Mouse (Mus musculus): ENCODE results near the gene Ttc6.

Ttc6 gene

DNA sequence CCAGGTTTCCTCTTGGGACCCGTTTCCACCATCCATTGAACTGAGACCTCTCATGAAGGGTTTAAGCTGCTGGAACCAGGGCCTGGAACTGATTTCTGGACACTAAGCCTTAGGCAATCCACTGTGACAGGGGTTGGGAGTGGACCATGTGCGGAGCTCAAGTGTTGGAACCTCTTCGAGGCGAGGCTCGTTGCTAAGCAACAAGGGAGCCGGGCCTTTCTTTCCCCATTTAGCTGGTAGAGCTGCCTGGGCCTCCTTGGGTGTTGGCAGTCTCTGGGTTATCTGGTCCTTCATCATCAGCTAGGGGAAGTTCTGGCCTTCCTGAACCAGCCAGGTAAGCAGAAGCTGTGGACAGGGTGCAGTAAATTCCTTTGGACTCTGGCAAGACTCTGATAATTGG lies at the start of gene Ttc6:
TSS of gene Ttc6 (plus strand) at position 205 of the 400 bp plus-strand sequence.
- no peak for DNase-seq (ENCODE audit: low read depth, low spot score)

DNA sequence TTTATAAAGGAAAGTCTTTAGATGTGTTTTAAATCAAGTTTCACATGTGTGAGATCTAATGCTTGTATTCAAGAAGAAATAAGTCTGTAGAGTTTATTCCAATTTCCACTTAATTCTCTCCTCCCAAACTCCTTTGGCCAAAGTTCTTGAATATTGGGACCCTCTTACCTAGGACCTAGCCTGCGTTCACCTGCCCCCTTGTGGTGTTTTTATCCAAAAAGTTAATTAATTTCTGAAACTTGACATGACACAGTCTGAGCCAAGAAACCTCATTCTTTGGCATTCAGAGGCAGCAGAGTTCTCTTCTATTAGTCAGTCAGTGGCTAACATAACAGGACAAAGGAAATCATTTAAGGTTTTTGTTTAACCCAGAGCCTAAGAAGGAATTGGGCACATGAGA lies 49.4 kb upstream of the Ttc6 start:
- DNase-seq (ENCODE audit: low read depth, low spot score), result no peak

DNA sequence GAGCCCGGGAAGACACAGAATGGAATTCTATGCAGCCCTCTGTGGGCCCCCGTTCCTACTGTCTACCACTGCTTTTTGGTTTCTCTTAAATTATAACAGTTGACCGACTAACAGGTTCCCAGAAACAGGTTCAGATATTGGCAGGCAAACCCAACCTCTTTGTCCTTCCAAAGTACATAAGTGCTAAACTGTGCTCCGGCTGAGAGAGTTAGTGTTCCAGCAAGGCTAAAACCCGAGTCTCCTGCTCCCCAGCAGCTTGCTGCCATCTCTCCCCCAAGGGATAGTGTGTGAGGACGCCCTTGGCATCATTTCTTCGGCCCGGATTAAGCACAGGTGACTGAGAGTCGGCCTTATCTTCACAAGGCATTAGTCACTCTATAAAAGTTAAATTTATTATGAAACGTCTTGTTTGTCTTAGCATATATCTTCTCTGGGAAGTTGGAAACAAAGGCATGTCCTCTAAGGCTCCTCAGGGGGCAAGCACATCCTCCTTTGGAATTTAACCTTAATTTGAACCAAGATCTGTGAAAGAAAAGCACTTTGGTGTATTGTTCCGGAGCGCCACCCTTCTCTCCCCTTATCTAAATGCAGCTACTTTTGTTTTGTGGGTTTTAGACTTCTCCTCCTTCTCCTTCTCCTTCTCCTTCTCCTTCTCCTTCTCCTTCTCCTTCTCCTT lies 48.1 kb upstream of the Ttc6 start:
- no peak for DNase-seq (ENCODE audit: low read depth, low spot score)

DNA sequence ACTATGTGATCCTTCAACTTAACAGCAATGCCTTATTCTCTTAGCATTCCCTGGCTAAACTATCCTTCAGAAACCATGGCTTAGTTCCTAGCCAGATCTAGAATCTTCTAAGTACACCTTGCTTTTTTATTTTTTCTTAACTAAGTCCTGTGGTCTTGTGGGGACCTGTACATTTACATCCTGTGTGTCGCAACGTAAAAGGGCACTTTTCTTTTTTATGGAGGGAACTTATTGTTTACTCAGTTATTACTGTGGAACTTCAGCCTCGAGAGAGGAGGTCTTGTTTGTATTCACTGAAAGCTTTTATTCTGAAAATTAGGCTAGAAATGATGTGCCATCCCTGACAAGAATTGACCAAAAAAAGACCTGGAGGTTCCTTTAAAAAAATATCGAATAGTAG lies 35.6 kb upstream of the Ttc6 start:
- DNase-seq (ENCODE audit: low read depth, low spot score), result no peak

GRCm38 (mm10) chr12:57530474-57530873 lies 33.4 kb upstream of the Ttc6 start:
- DNase-seq (ENCODE audit: low read depth, low spot score), result no peak

DNA sequence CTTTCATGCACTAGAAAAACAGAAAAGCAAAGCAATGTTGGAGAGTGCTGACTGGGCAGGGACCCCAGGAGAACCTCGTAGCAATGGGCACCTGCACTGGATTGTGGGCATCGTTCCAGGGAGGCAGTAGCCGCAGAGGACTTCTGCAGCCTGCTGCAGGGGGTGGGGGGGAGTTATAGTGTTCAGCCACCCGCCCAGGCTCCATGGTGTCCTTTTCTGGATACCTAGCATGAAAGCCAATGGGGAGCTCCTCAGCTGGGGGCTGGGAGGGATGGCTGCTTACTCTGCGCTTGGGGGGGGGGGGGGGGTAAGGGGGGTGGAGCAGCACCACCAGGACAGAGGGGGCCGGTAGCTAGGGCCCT lies 29.4 kb upstream of the Ttc6 start:
- DNase-seq (ENCODE audit: low read depth, low spot score), result no peak

GRCm38 (mm10) chr12:57534879-57535611 lies 28.9 kb upstream of the Ttc6 start:
- DNase-seq (ENCODE audit: low read depth, low spot score), result no peak

DNA sequence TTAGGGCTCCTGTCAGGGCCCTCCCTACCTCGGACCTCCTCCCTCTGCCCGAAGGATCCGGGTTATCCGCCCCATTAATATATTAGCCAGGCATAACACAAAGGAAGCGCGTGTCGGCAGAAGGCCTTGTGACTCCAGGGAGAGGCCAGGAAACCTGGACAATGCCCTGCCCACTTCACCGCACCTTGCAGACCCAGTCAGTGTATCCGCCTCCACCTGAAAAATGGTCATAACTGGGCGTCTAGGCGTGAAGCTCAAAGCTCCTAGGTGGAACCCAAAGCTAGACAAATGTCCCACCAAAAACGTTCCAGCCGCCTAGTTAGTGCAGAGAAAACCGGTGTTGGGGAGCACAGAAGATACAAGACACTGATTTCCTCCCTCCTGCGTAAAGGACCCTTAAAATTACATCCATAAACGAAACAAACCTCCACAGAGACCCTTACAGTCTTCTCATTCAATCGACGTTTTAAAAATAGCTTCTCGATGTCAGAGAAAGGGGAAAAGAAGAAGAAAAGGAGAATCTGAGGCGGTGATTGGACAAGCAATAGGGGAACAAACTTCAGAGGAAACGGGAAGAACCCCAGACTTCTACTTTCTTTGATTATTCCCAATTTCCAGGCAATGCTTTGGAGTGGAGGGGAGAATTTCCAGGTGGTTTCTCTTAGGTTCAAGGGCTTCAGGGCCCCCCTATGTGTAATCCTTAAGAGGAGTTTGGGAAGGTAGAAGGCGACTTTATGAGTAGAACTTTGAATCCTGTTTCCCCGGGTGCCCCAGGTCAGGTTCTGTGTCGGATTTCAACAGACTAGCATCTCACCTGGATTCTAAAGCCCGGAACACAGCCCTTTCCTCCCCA lies 27.6 kb upstream of the Ttc6 start:
- no peak for DNase-seq (ENCODE audit: low read depth, low spot score)

GRCm38 (mm10) chr12:57536909-57537670 lies 26.8 kb upstream of the Ttc6 start:
- no peak for DNase-seq (ENCODE audit: low read depth, low spot score)

DNA sequence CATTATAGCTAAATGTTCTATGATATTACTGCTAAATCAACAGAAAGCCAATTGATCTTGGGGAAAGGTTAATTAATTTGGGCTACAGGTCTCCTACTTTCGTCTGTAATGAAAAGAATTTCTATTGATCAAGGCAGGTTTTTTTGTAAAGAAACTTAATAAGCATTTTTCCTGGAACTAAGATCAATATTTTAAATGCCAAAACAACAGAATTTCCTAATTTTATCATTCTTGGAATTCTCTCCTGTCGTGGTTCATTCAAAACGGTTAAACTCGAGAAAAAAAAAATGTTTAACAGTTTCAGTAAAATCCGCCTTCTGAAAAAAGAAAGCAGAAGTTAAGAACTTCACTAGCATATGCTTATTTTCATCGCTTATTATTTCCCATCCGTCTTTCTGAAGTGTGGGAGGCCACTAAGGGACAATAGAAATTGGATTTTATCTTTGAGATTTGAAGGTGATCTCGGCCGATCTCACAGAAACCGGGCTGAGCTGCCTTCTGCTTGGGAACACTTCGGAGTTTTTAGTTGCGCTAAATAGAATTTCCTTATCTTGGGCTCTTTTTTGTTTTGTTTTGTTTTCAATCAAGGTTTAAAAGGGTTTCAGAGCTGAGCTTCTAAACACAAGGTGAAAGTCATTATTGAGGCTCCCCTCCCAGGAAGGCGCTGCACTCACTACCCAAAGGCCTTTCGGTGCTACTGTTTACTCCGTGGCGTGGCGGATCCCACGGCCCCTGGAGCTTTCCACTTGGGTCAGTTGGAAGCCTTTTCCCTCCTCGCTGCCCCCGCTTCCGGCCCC lies 25.9 kb upstream of the Ttc6 start:
- DNase-seq (ENCODE audit: low read depth, low spot score), result no peak

GRCm38 (mm10) chr12:57538588-57539550 lies 25.0 kb upstream of the Ttc6 start:
- DNase-seq (ENCODE audit: low read depth, low spot score), result no peak

DNA sequence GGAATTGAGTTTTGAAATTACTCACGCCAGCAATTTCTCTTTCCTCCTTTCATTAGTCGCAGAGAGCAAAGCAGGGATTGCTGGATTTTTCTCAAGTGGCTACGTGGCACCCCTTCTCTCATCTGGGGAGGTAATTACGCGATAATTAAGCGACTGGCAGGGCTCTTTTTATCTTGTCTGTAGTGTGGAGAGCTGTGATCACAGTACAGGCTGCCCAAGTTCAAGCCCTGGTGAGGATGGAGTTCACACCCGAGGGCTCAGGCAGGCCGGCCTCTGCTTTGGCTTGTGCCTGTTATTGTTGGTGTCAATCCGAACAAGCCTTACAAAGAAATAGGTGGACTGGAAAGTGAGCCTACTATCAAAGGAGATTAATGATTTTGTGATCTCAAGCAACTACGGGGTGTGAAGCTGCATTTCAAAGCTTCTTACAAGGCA lies 24.3 kb upstream of the Ttc6 start:
- no peak for DNase-seq (ENCODE audit: low read depth, low spot score)

GRCm38 (mm10) chr12:57541118-57541517 lies 22.8 kb upstream of the Ttc6 start:
- DNase-seq (ENCODE audit: low read depth, low spot score), result no peak

- DNase-seq (ENCODE audit: low read depth, low spot score), result no peak
Measured at GRCm38 (mm10) chr12:57541931-57542745, 21.8 kb upstream of the Ttc6 start.

DNA sequence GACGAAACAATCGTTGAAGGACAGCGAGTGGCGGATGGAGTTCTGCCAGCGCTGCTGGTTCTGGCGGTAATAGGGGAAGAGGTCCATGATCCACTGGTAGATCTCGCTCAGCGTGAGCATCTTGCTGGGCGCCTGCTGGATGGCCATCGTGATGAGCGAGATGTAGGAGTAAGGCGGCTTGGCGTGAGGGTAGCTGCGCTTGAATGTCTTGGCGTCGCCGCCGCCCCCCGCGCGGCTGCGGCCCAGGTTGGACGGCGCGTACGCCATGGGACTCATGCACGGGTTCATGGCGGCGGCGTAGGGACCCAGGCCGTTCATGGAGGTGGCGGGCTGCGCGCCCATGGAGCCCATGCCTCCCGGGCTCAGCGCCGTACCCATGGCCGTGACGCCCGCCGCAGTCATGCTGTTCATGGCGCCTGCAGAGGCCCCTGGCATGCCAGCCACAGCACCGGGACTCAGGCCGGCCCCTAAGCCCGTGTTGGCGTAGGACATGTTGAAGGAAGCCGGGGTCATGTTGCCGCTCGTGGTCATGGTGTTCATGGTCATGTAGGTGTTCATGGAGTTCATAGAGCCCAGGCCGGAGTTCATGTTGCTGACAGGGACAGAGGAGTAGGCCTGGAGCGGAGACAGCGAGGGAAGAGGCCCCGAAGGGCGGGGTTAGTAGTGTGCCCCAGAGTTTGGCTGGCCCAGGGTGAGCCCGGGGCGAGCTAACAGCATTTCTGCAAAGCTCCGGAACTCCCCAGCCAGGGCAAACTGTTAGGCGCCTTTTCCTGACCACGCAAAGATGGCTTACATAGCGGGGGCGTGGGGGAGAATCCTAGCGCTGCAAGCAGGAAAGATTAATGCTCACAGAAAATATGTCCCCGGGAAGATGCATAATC lies 20.9 kb upstream of the Ttc6 start:
- DNase-seq (ENCODE audit: low read depth, low spot score), result no peak

- no peak for DNase-seq (ENCODE audit: low read depth, low spot score)
Measured at GRCm38 (mm10) chr12:57543627-57543991, 20.3 kb upstream of the Ttc6 start.

DNA sequence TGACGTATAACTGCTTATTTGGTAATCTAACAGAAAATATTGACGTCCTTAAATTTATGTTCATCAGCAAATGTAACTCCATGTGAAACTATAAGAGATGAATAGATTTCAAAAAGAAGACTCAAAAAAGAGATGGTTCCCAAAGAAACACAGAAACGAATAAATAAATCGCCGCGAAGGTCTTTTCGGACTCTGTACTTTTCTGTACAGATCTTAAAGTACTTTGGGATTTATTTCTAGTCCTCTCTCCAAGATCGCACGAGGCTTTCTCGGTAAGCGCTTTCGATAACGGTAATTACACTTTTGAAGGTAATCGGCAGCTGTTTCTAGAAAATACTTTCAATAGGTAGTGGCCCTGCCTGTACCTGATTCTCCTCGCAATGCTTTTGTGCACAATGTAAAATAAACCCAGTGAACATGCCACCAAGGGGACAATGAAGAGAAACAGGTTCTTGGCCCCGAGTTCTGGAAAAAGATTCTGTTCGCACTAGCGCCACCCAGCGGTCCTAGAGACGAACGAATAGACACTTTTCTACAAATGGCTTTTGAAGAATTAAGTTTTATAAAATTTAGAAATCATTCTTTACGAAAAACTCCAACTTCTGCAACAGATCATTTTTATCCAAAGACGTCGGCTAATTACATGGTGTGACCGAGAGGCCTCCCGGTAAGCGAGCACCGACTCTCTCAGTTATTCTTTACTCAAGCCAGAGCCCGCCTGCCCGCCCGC lies 19.1 kb upstream of the Ttc6 start:
- DNase-seq (ENCODE audit: low read depth, low spot score), result no peak

All from retina, adult 2 months (tissue).